Comparison of ENCODE assay signal across 8 mouse cellular contexts in genomic region chr12:12937088-12937487, GRCm38 (mm10). TPM values are rescaled to one million over a fixed set of nuclear protein-coding genes. Genes with fewer than 3 reads are reported as not detected.
DNase-seq lines count a peak whose midpoint lies in the region; ATAC-seq lines count a peak whose summit lies in the region.

No protein-coding gene starts in this region.

- DNase-seq in kidney, adult 8-10 months = no peak
- DNase-seq in c-Kit-positive CD71-negative TER-119-negative erythroid progenitor cells, embryonic 14.5 days (ENCODE audit: low read depth) = peak; percentile 22
- DNase-seq in hindbrain, embryonic 11.5 days (ENCODE audit: low spot score) = no peak
- DNase-seq in thymus, adult 18-20 months = peak; percentile 46 to 70
- DNase-seq in urinary bladder, adult 2 months (ENCODE audit: low spot score) = no peak
- DNase-seq in lung, postnatal 25 days (ENCODE audit: low spot score) = no peak

- peak overlapping the region; percentile 88 for H3K9ac ChIP-seq in kidney, embryonic 16.5 days (replicated peaks; ENCODE audit: low read length)
- peak overlapping the region; percentile 98; the same call in 1 of the 2 replicates for H3K9ac ChIP-seq in hindbrain, embryonic 11.5 days (ENCODE audit: low read depth, low read length)

- 44% methylated on average over 30 of the region's 30 CpGs for WGBS in kidney, embryonic 16.5 days
- 75% methylated on average over 30 of the region's 30 CpGs for WGBS in hindbrain, embryonic 11.5 days

- H3K36me3 ChIP-seq in kidney, embryonic 16.5 days (ENCODE audit: insufficient read depth, low read length) = peaks cover 21% of the 10 kb centered on the region
- H3K36me3 ChIP-seq in hindbrain, embryonic 11.5 days (ENCODE audit: control insufficient read depth, insufficient read depth, low read length) = peaks cover 8% of the 10 kb centered on the region
- H3K36me3 ChIP-seq in megakaryocyte, embryonic 14.5 days (replicated peaks; ENCODE audit: low read length) = peaks cover 55% of the 10 kb centered on the region

- ATAC-seq in kidney, embryonic 16.5 days (ENCODE audit: low FRiP score, low TSS enrichment) = no peak
- ATAC-seq in hindbrain, embryonic 11.5 days (ENCODE audit: low FRiP score) = no peak

- peak overlapping the region; percentile 88 for H3K4me3 ChIP-seq in kidney, embryonic 16.5 days (ENCODE audit: low read length)
- peak overlapping the region; percentile 89 for H3K4me3 ChIP-seq in hindbrain, embryonic 11.5 days (ENCODE audit: low read depth, low read length)
- H3K4me3 ChIP-seq in megakaryocyte, embryonic 14.5 days (replicated peaks) = peak overlapping the region; percentile 91

- H3K27me3 ChIP-seq in kidney, embryonic 16.5 days (ENCODE audit: insufficient read depth, low read length) = no peaks in the 10 kb centered on the region
- no peaks in the 10 kb centered on the region for H3K27me3 ChIP-seq in hindbrain, embryonic 11.5 days (ENCODE audit: control insufficient read depth, insufficient read depth, low read length)
- H3K27me3 ChIP-seq in megakaryocyte, embryonic 14.5 days (replicated peaks) = no peaks in the 10 kb centered on the region

- H3K4me2 ChIP-seq in kidney, embryonic 16.5 days (replicated peaks; ENCODE audit: low read depth, low read length) = peak overlapping the region; percentile 77
- peak overlapping the region; percentile 94 for H3K4me2 ChIP-seq in hindbrain, embryonic 11.5 days (replicated peaks; ENCODE audit: low read depth, low read length)

- H3K27ac ChIP-seq in kidney, embryonic 16.5 days (ENCODE audit: low read length) = 0 out of 2 replicates have a peak overlapping the region, but pooled peaks have one; percentile 30
- no peak overlapping the region for H3K27ac ChIP-seq in hindbrain, embryonic 11.5 days (ENCODE audit: low read depth, low read length)

- H3K4me1 ChIP-seq in kidney, embryonic 16.5 days (ENCODE audit: insufficient read depth, low read length) = peaks cover 17% of the 10 kb centered on the region; the same call in 1 of the 2 replicates
- H3K4me1 ChIP-seq in hindbrain, embryonic 11.5 days (replicated peaks; ENCODE audit: control insufficient read depth, insufficient read depth, low read length) = no peaks in the 10 kb centered on the region; the same call in 1 of the 2 replicates
- H3K4me1 ChIP-seq in megakaryocyte, embryonic 14.5 days = peaks cover 54% of the 10 kb centered on the region

- H3K9me3 ChIP-seq in kidney, embryonic 16.5 days (ENCODE audit: low read length) = no peaks in the 10 kb centered on the region
- H3K9me3 ChIP-seq in hindbrain, embryonic 11.5 days (ENCODE audit: control insufficient read depth, low read length) = no peaks in the 10 kb centered on the region
- no peaks in the 10 kb centered on the region for H3K9me3 ChIP-seq in megakaryocyte, embryonic 14.5 days

RNA-seq across cellular contexts. Expression of gene Mycn, which starts 4.6 kb away (rescaled TPM):
- polyA plus RNA-seq in kidney, embryonic 16.5 days (2015; fragmentation: Nextera tagmentation; extraction: Ambion mirVana) = 74.8 and 77.9 TPM in 2 replicates
- 81.2 and 98.1 TPM in 2 replicates for polyA plus RNA-seq in hindbrain, embryonic 11.5 days (2014; fragmentation: Nextera tagmentation; extraction: Ambion mirVana)
- 77.9 and 202 TPM in 2 replicates for polyA plus RNA-seq in megakaryocyte, embryonic 14.5 days (2012; ENCODE audit: insufficient read depth, low replicate concordance)
- 0.74 and 0.78 TPM in 2 replicates for polyA plus RNA-seq in urinary bladder, adult 2 months (2012; rRNA removed)

Comparison
In these comparisons a context has a peak if more than half of its experiments do, and no peak if none do; other contexts are left out.
1. DNase-seq: peak in c-Kit-positive CD71-negative TER-119-negative erythroid progenitor cells, embryonic 14.5 days (single experiment) and thymus, adult 18-20 months (2 of 2); none in kidney, adult 8-10 months (0 of 2), hindbrain, embryonic 11.5 days (single experiment), urinary bladder, adult 2 months (single experiment) and lung, postnatal 25 days (single experiment).
2. RNA of gene Mycn, which starts 4.6 kb away (polyA plus RNA-seq): 81.2 to 98.1 TPM in hindbrain, embryonic 11.5 days, 74.8 to 77.9 TPM in kidney, embryonic 16.5 days and 77.9 to 202 TPM in megakaryocyte, embryonic 14.5 days; 0.74 to 0.78 TPM in urinary bladder, adult 2 months; every median in the first group is over 10 times any median in the second.
3. Peak in every context shown above with its lines, with median percentiles within 50 percentile points of each other: H3K4me3 ChIP-seq.